Mouse (Mus musculus): ENCODE measurements around the gene Cnpy1. TPM values are rescaled to one million over a fixed set of nuclear protein-coding genes. Genes with fewer than 3 reads are reported as not detected.

The Cnpy1 gene
- polyA plus RNA-seq, 1 experiment, result 0.07 TPM

GRCm38 (mm10) chr5:28272836-28273235 is 27.2 kb upstream of the Cnpy1 start:
- TF ChIP-seq POLR2A (IDR thresholded peaks at IDR 0.05; ENCODE audit: control insufficient read depth, low read depth, low read length) (no peak), CTCF (IDR thresholded peaks at IDR 0.05; ENCODE audit: control insufficient read depth, insufficient read depth, insufficient replicate concordance, low read depth, low read length) (no peak)
- no peak overlapping the region for H3K4me3 ChIP-seq (ENCODE audit: control insufficient read depth, low read depth, low read length)
- H3K4me1 ChIP-seq (ENCODE audit: control insufficient read depth, insufficient read depth, low read length), result no peaks in the 10 kb centered on the region
- H3K27me3 ChIP-seq (ENCODE audit: control insufficient read depth, insufficient read depth, low read length), result no peaks in the 10 kb centered on the region
- no peak overlapping the region for H3K27ac ChIP-seq (ENCODE audit: control insufficient read depth, insufficient read depth, low read depth, low read length)
- no peaks in the 10 kb centered on the region for H3K36me3 ChIP-seq (ENCODE audit: control insufficient read depth, insufficient read depth, low read length)

- no peaks in the 10 kb centered on the region for H3K27me3 ChIP-seq (ENCODE audit: control insufficient read depth, insufficient read depth, low read length)
- H3K4me1 ChIP-seq (ENCODE audit: control insufficient read depth, insufficient read depth, low read length), result no peaks in the 10 kb centered on the region
- no peak for TF ChIP-seq CTCF (IDR thresholded peaks at IDR 0.05; ENCODE audit: control insufficient read depth, insufficient read depth, insufficient replicate concordance, low read depth, low read length)
- TF ChIP-seq POLR2A (IDR thresholded peaks at IDR 0.05; ENCODE audit: control insufficient read depth, low read depth, low read length), result no peak
- no peaks in the 10 kb centered on the region for H3K36me3 ChIP-seq (ENCODE audit: control insufficient read depth, insufficient read depth, low read length)
- no peak overlapping the region for H3K4me3 ChIP-seq (ENCODE audit: control insufficient read depth, low read depth, low read length)
- H3K27ac ChIP-seq (ENCODE audit: control insufficient read depth, insufficient read depth, low read depth, low read length), result no peak overlapping the region
These were observed 23.9 kb upstream of the Cnpy1 start for GRCm38 (mm10) chr5:28269469-28269991.

- no peaks in the 10 kb centered on the region for H3K27me3 ChIP-seq (ENCODE audit: control insufficient read depth, insufficient read depth, low read length)
- H3K27ac ChIP-seq (ENCODE audit: control insufficient read depth, insufficient read depth, low read depth, low read length), result no peak overlapping the region
- H3K4me1 ChIP-seq (ENCODE audit: control insufficient read depth, insufficient read depth, low read length), result no peaks in the 10 kb centered on the region
- H3K4me3 ChIP-seq (ENCODE audit: control insufficient read depth, low read depth, low read length), result no peak overlapping the region
- H3K36me3 ChIP-seq (ENCODE audit: control insufficient read depth, insufficient read depth, low read length), result no peaks in the 10 kb centered on the region
- no peak for TF ChIP-seq CTCF (IDR thresholded peaks at IDR 0.05; ENCODE audit: control insufficient read depth, insufficient read depth, insufficient replicate concordance, low read depth, low read length)
- TF ChIP-seq POLR2A (IDR thresholded peaks at IDR 0.05; ENCODE audit: control insufficient read depth, low read depth, low read length), result no peak
These were observed 22.0 kb upstream of the Cnpy1 start for GRCm38 (mm10) chr5:28267576-28267975.

GRCm38 (mm10) chr5:28265653-28266052 is 20.0 kb upstream of the Cnpy1 start:
- H3K4me1 ChIP-seq (ENCODE audit: control insufficient read depth, insufficient read depth, low read length), result no peaks in the 10 kb centered on the region
- H3K4me3 ChIP-seq (ENCODE audit: control insufficient read depth, low read depth, low read length), result no peak overlapping the region
- H3K27me3 ChIP-seq (ENCODE audit: control insufficient read depth, insufficient read depth, low read length), result no peaks in the 10 kb centered on the region
- H3K36me3 ChIP-seq (ENCODE audit: control insufficient read depth, insufficient read depth, low read length), result no peaks in the 10 kb centered on the region
- H3K27ac ChIP-seq (ENCODE audit: control insufficient read depth, insufficient read depth, low read depth, low read length), result no peak overlapping the region
- TF ChIP-seq CTCF (IDR thresholded peaks at IDR 0.05; ENCODE audit: control insufficient read depth, insufficient read depth, insufficient replicate concordance, low read depth, low read length), result no peak
- no peak for TF ChIP-seq POLR2A (IDR thresholded peaks at IDR 0.05; ENCODE audit: control insufficient read depth, low read depth, low read length)

GRCm38 (mm10) chr5:28263852-28264251 is 18.2 kb upstream of the Cnpy1 start:
- Histone ChIP-seq H3K36me3 (ENCODE audit: control insufficient read depth, insufficient read depth, low read length) (no peaks in the 10 kb centered on the region), H3K27me3 (ENCODE audit: control insufficient read depth, insufficient read depth, low read length) (no peaks in the 10 kb centered on the region), H3K4me3 (ENCODE audit: control insufficient read depth, low read depth, low read length) (no peak overlapping the region), H3K4me1 (ENCODE audit: control insufficient read depth, insufficient read depth, low read length) (no peaks in the 10 kb centered on the region), H3K27ac (ENCODE audit: control insufficient read depth, insufficient read depth, low read depth, low read length) (no peak overlapping the region)
- TF ChIP-seq POLR2A (IDR thresholded peaks at IDR 0.05; ENCODE audit: control insufficient read depth, low read depth, low read length), result no peak
- no peak for TF ChIP-seq CTCF (IDR thresholded peaks at IDR 0.05; ENCODE audit: control insufficient read depth, insufficient read depth, insufficient replicate concordance, low read depth, low read length)

GRCm38 (mm10) chr5:28262070-28262469 is 16.5 kb upstream of the Cnpy1 start:
- Histone ChIP-seq H3K4me1 (ENCODE audit: control insufficient read depth, insufficient read depth, low read length) (no peaks in the 10 kb centered on the region), H3K36me3 (ENCODE audit: control insufficient read depth, insufficient read depth, low read length) (no peaks in the 10 kb centered on the region), H3K27me3 (ENCODE audit: control insufficient read depth, insufficient read depth, low read length) (no peaks in the 10 kb centered on the region), H3K27ac (ENCODE audit: control insufficient read depth, insufficient read depth, low read depth, low read length) (no peak overlapping the region), H3K4me3 (ENCODE audit: control insufficient read depth, low read depth, low read length) (no peak overlapping the region)
- no peak for TF ChIP-seq CTCF (IDR thresholded peaks at IDR 0.05; ENCODE audit: control insufficient read depth, insufficient read depth, insufficient replicate concordance, low read depth, low read length)
- TF ChIP-seq POLR2A (IDR thresholded peaks at IDR 0.05; ENCODE audit: control insufficient read depth, low read depth, low read length), result no peak

GRCm38 (mm10) chr5:28259939-28260338 is 14.3 kb upstream of the Cnpy1 start:
- no peaks in the 10 kb centered on the region for H3K4me1 ChIP-seq (ENCODE audit: control insufficient read depth, insufficient read depth, low read length)
- H3K27me3 ChIP-seq (ENCODE audit: control insufficient read depth, insufficient read depth, low read length), result no peaks in the 10 kb centered on the region
- H3K27ac ChIP-seq (ENCODE audit: control insufficient read depth, insufficient read depth, low read depth, low read length), result no peak overlapping the region
- no peak overlapping the region for H3K4me3 ChIP-seq (ENCODE audit: control insufficient read depth, low read depth, low read length)
- TF ChIP-seq CTCF (IDR thresholded peaks at IDR 0.05; ENCODE audit: control insufficient read depth, insufficient read depth, insufficient replicate concordance, low read depth, low read length) (no peak), POLR2A (IDR thresholded peaks at IDR 0.05; ENCODE audit: control insufficient read depth, low read depth, low read length) (no peak)
- no peaks in the 10 kb centered on the region for H3K36me3 ChIP-seq (ENCODE audit: control insufficient read depth, insufficient read depth, low read length)

GRCm38 (mm10) chr5:28259385-28259784 is 13.8 kb upstream of the Cnpy1 start:
- no peaks in the 10 kb centered on the region for H3K36me3 ChIP-seq (ENCODE audit: control insufficient read depth, insufficient read depth, low read length)
- TF ChIP-seq POLR2A (IDR thresholded peaks at IDR 0.05; ENCODE audit: control insufficient read depth, low read depth, low read length), result no peak
- TF ChIP-seq CTCF (IDR thresholded peaks at IDR 0.05; ENCODE audit: control insufficient read depth, insufficient read depth, insufficient replicate concordance, low read depth, low read length), result no peak
- H3K4me3 ChIP-seq (ENCODE audit: control insufficient read depth, low read depth, low read length), result no peak overlapping the region
- H3K27ac ChIP-seq (ENCODE audit: control insufficient read depth, insufficient read depth, low read depth, low read length), result no peak overlapping the region
- H3K4me1 ChIP-seq (ENCODE audit: control insufficient read depth, insufficient read depth, low read length), result no peaks in the 10 kb centered on the region
- H3K27me3 ChIP-seq (ENCODE audit: control insufficient read depth, insufficient read depth, low read length), result no peaks in the 10 kb centered on the region

Data from testis, adult 2 months (tissue).